Mouse (Mus musculus): ENCODE measurements around the gene Rnf121.

The Rnf121 gene

GRCm38 (mm10) chr7:102018590-102018989 is 46.7 kb downstream of the Rnf121 start, which contains the start of gene Il18bp:
Gene Il18bp (minus strand): TSS chr7:102018690.
- TF ChIP-seq POU5F1 (IDR thresholded peaks at IDR 0.05; ENCODE audit: borderline replicate concordance, low read length) (no peak), CTCF (conservative IDR thresholded peaks at IDR 0.05; ENCODE audit: low read length) (no peak), NANOG (IDR thresholded peaks at IDR 0.05; ENCODE audit: borderline replicate concordance, low read length) (no peak)
- H3K9me3 ChIP-seq (ENCODE audit: low read length) = no peaks in the 10 kb centered on the region
- H3K27me3 ChIP-seq (ENCODE audit: insufficient read depth, low read length) = no peaks in the 10 kb centered on the region
- H3K4me1 ChIP-seq (replicated peaks; ENCODE audit: low read depth, low read length) = peaks cover 37% of the 10 kb centered on the region
- no peak within 1 kb of the TSS for H3K4me3 ChIP-seq (replicated peaks; ENCODE audit: low read length)
- H3K36me3 ChIP-seq (ENCODE audit: insufficient read depth, low read length) = peaks cover 97% of the 10 kb centered on the region

- no peak for TF ChIP-seq CTCF (conservative IDR thresholded peaks at IDR 0.05; ENCODE audit: low read length)
- no peak for TF ChIP-seq NANOG (IDR thresholded peaks at IDR 0.05; ENCODE audit: borderline replicate concordance, low read length)
- no peak for TF ChIP-seq POU5F1 (IDR thresholded peaks at IDR 0.05; ENCODE audit: borderline replicate concordance, low read length)
- H3K4me3 ChIP-seq (replicated peaks; ENCODE audit: low read length) = no peak overlapping the region
- no peaks in the 10 kb centered on the region for H3K9me3 ChIP-seq (ENCODE audit: low read length)
- peaks cover 34% of the 10 kb centered on the region for H3K4me1 ChIP-seq (replicated peaks; ENCODE audit: low read depth, low read length)
- no peaks in the 10 kb centered on the region for H3K27me3 ChIP-seq (ENCODE audit: insufficient read depth, low read length)
- peaks cover 97% of the 10 kb centered on the region for H3K36me3 ChIP-seq (ENCODE audit: insufficient read depth, low read length)
These were observed 47.2 kb downstream of the Rnf121 start for GRCm38 (mm10) chr7:102018034-102018433.

- H3K9me3 ChIP-seq (ENCODE audit: low read length) = no peaks in the 10 kb centered on the region
- H3K4me3 ChIP-seq (replicated peaks; ENCODE audit: low read length) = no peak overlapping the region
- TF ChIP-seq CTCF (conservative IDR thresholded peaks at IDR 0.05; ENCODE audit: low read length) (no peak), POU5F1 (IDR thresholded peaks at IDR 0.05; ENCODE audit: borderline replicate concordance, low read length) (no peak), NANOG (IDR thresholded peaks at IDR 0.05; ENCODE audit: borderline replicate concordance, low read length) (no peak)
- no peaks in the 10 kb centered on the region for H3K27me3 ChIP-seq (ENCODE audit: insufficient read depth, low read length)
- H3K4me1 ChIP-seq (replicated peaks; ENCODE audit: low read depth, low read length) = peaks cover 29% of the 10 kb centered on the region
- H3K36me3 ChIP-seq (ENCODE audit: insufficient read depth, low read length) = peaks cover 97% of the 10 kb centered on the region
These were observed 47.8 kb downstream of the Rnf121 start for GRCm38 (mm10) chr7:102017452-102017851.

GRCm38 (mm10) chr7:102016936-102017335 is 48.3 kb downstream of the Rnf121 start:
- H3K27me3 ChIP-seq (ENCODE audit: insufficient read depth, low read length) = no peaks in the 10 kb centered on the region
- no peaks in the 10 kb centered on the region for H3K9me3 ChIP-seq (ENCODE audit: low read length)
- peaks cover 24% of the 10 kb centered on the region for H3K4me1 ChIP-seq (replicated peaks; ENCODE audit: low read depth, low read length)
- H3K4me3 ChIP-seq (replicated peaks; ENCODE audit: low read length) = no peak overlapping the region
- TF ChIP-seq POU5F1 (IDR thresholded peaks at IDR 0.05; ENCODE audit: borderline replicate concordance, low read length) (no peak), CTCF (conservative IDR thresholded peaks at IDR 0.05; ENCODE audit: low read length) (no peak), NANOG (IDR thresholded peaks at IDR 0.05; ENCODE audit: borderline replicate concordance, low read length) (no peak)
- peaks cover 97% of the 10 kb centered on the region for H3K36me3 ChIP-seq (ENCODE audit: insufficient read depth, low read length)

- peaks cover 14% of the 10 kb centered on the region for H3K4me1 ChIP-seq (replicated peaks; ENCODE audit: low read depth, low read length)
- H3K4me3 ChIP-seq (replicated peaks; ENCODE audit: low read length) = no peak overlapping the region
- peaks cover 100% of the 10 kb centered on the region for H3K36me3 ChIP-seq (ENCODE audit: insufficient read depth, low read length)
- H3K9me3 ChIP-seq (ENCODE audit: low read length) = no peaks in the 10 kb centered on the region
- no peaks in the 10 kb centered on the region for H3K27me3 ChIP-seq (ENCODE audit: insufficient read depth, low read length)
- TF ChIP-seq CTCF (conservative IDR thresholded peaks at IDR 0.05; ENCODE audit: low read length) (no peak), POU5F1 (IDR thresholded peaks at IDR 0.05; ENCODE audit: borderline replicate concordance, low read length) (no peak), NANOG (IDR thresholded peaks at IDR 0.05; ENCODE audit: borderline replicate concordance, low read length) (no peak)
These were observed 50.3 kb downstream of the Rnf121 start for GRCm38 (mm10) chr7:102014995-102015394.

- H3K9me3 ChIP-seq (ENCODE audit: low read length) = no peaks in the 10 kb centered on the region
- H3K4me1 ChIP-seq (replicated peaks; ENCODE audit: low read depth, low read length) = peaks cover 14% of the 10 kb centered on the region
- TF ChIP-seq CTCF (conservative IDR thresholded peaks at IDR 0.05; ENCODE audit: low read length) (no peak), NANOG (IDR thresholded peaks at IDR 0.05; ENCODE audit: borderline replicate concordance, low read length) (no peak), POU5F1 (IDR thresholded peaks at IDR 0.05; ENCODE audit: borderline replicate concordance, low read length) (no peak)
- H3K4me3 ChIP-seq (replicated peaks; ENCODE audit: low read length) = no peak overlapping the region
- H3K36me3 ChIP-seq (ENCODE audit: insufficient read depth, low read length) = peaks cover 100% of the 10 kb centered on the region
- H3K27me3 ChIP-seq (ENCODE audit: insufficient read depth, low read length) = no peaks in the 10 kb centered on the region
These were observed 51.9 kb downstream of the Rnf121 start for GRCm38 (mm10) chr7:102013416-102013815.

- Histone ChIP-seq H3K4me1 (replicated peaks; ENCODE audit: low read depth, low read length) (peaks cover 14% of the 10 kb centered on the region), H3K27me3 (ENCODE audit: insufficient read depth, low read length) (no peaks in the 10 kb centered on the region), H3K9me3 (ENCODE audit: low read length) (no peaks in the 10 kb centered on the region), H3K4me3 (replicated peaks; ENCODE audit: low read length) (no peak overlapping the region), H3K36me3 (ENCODE audit: insufficient read depth, low read length) (peaks cover 98% of the 10 kb centered on the region)
- no peak for TF ChIP-seq NANOG (IDR thresholded peaks at IDR 0.05; ENCODE audit: borderline replicate concordance, low read length)
- no peak for TF ChIP-seq POU5F1 (IDR thresholded peaks at IDR 0.05; ENCODE audit: borderline replicate concordance, low read length)
- TF ChIP-seq CTCF (conservative IDR thresholded peaks at IDR 0.05; ENCODE audit: low read length) = no peak
These were observed 53.4 kb downstream of the Rnf121 start for GRCm38 (mm10) chr7:102011855-102012254.

- Histone ChIP-seq H3K36me3 (ENCODE audit: insufficient read depth, low read length) (peaks cover 98% of the 10 kb centered on the region), H3K27me3 (ENCODE audit: insufficient read depth, low read length) (no peaks in the 10 kb centered on the region), H3K4me1 (replicated peaks; ENCODE audit: low read depth, low read length) (peaks cover 12% of the 10 kb centered on the region), H3K9me3 (ENCODE audit: low read length) (no peaks in the 10 kb centered on the region), H3K4me3 (replicated peaks; ENCODE audit: low read length) (no peak overlapping the region)
- TF ChIP-seq NANOG (IDR thresholded peaks at IDR 0.05; ENCODE audit: borderline replicate concordance, low read length) = no peak
- TF ChIP-seq CTCF (conservative IDR thresholded peaks at IDR 0.05; ENCODE audit: low read length) = no peak
- TF ChIP-seq POU5F1 (IDR thresholded peaks at IDR 0.05; ENCODE audit: borderline replicate concordance, low read length) = no peak
These were observed 58.7 kb downstream of the Rnf121 start for GRCm38 (mm10) chr7:102006520-102006919.
